Mouse (Mus musculus): ENCODE measurements around the gene Itgb5.

The Itgb5 gene

DNA sequence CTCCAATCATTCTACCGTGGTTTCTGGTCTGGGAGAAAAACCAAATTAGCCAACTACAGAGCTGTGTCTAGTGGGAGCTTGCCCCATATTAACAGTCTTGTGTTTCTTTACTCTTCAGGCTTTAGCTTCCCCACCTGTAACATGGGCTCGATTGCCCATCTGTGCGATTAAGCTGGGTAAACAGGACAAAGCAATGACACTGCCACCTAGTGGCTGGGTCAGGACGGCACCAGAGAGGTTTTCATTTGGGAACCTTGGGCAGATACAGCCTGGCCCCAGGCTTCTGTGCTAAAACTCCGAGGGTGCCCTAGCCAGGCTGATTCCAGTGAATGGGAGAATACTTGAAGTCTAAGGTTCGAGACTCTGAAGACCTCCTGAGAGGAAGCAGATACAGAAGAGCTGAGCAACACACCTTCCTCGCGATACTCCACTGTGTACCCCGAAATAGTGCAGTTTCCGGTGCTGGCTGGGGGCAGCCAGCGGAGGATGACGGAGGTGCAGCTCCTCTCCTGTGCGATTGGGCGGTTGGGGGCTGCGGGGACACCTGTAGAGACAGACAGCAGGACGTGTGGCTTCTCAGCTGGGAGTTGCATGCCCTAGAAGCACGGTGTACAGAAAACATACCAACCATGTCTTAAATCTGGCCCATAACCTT lies 159.0 kb downstream of the Itgb5 start:
- peak; percentile 29 to 55 for DNase-seq (ENCODE audit: low spot score in 2 of 2)

DNA sequence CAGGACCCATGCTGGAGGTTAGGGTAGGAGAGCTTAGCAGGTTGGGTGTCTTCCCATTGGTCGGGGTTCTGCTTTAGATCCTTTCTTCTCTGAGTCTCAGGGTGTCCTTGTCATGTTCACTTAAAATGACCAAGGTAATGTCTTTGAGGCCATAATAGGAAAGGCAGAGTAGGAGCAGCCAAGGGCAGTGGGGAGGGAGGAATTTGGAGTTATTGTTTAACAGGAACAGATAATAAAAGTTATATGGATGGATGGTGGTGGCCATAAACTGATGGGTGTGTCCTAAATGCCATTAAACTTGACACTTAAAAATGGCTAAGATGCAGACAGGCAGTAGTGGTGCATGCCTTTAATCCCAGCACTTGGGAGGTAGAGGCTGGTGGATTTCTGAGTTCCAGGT lies 159.6 kb downstream of the Itgb5 start:
- DNase-seq (ENCODE audit: low spot score in 2 of 2) = no peak

DNA sequence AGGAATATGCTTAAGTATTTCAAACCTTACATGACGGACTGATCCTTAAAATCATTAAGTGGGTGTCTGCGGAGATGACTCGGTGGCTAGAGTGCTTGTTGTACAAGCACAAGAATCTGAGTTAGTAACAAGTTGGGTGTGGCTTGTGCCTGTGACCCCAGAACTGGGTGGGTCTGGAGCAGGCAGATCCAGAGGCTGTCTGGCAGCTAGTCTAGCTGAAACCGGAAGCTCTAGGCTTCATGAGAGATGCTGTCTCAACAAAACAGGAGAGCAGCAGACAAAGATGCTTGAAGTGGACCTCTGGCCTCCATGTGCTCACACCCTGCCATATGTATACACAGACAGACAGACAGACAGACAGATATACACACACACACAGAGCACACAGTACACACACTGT lies 161.2 kb downstream of the Itgb5 start:
- no peak for DNase-seq (ENCODE audit: low spot score in 2 of 2)

DNA sequence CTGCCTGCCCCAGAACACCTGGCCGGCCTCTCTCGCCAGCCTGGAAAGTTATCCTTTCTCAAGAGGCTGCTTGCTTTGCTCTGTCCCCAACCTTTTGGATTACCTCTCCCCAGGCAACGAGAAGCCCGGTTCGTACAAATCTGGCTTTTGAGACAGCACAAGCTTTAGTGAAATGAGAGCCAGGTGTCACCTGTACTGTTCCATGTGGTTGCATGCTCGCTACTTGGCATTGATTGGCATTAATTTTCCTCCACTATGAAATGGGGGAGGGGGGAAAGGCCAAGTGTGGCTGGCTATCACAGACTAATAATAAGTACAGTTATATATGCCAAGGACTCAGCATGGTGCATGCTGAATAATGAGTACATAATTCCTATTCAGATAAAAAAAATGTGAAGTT lies 164.9 kb downstream of the Itgb5 start:
- DNase-seq (ENCODE audit: low spot score in 2 of 2) = no peak

DNA sequence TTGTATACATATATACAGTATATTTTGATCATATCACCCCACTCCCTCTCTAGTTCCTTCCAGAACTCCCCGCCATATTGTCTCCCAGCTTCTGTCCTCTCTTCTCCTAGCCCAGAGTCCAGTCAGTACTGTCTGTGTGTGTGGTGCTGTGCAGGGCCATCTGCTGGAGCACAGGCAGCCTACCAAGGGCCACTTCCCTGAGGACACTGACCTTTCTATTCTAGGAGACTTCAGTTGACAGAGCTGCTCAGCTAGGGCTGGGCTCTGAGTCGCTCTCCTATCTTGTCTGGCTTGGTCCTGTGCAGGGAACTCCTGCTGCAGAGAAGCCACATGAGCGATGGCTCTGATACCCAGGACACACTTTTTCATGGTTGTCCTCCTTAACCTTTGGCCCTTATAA lies 166.0 kb downstream of the Itgb5 start:
- DNase-seq (ENCODE audit: low spot score in 2 of 2) = no peak

DNA sequence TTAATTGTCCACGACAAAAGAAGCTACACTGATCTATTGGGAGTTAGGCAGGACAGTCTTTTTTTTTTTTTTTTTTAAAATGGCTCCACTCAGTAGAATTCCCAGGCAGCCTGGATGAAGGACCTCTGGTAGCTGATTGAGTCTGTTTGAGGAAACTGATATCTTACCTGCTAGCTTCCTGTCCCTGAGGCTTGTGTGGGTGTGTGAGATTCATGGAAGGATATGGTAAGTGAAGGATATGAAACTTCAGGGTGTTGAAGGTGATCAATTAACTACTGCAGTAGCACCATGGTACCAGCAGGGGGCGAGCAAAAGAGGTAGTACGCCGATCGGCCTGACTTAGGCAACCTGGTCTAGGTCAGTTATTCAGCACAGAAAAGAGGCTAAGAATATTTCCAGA lies 166.6 kb downstream of the Itgb5 start:
- DNase-seq (ENCODE audit: low spot score in 2 of 2) = peak in 1 of 2 experiments; percentile 38

DNA sequence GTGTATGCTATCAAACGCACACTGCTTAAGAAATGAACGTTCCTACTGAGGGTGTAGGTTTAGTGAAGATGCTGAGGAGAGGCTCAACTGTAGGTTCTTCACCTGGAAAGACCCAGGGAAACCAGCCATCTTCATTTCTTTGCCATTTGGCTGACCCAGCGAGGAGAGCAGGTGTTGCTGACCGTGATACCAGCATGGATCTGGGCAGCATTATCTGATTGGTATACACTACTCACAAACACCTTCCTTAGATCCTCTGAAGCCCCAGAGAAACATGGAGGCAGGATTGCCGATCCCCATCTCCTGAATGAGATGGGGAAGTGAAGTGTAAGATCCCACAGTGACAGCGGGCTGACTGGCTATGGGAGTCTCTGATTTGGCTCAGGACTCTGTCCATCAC lies 168.5 kb downstream of the Itgb5 start:
- no peak for DNase-seq (ENCODE audit: low spot score in 2 of 2)

Data from urinary bladder, postnatal 36 days (tissue).